Mouse (Mus musculus): Measurements from ENCODE around the gene Cc2d2b. TPM values are rescaled to one million over a fixed set of nuclear protein-coding genes. Genes with fewer than 3 reads are reported as not detected.

Gene Cc2d2b
- total RNA-seq, 2 experiments from 2014 or later, result not detected

DNA sequence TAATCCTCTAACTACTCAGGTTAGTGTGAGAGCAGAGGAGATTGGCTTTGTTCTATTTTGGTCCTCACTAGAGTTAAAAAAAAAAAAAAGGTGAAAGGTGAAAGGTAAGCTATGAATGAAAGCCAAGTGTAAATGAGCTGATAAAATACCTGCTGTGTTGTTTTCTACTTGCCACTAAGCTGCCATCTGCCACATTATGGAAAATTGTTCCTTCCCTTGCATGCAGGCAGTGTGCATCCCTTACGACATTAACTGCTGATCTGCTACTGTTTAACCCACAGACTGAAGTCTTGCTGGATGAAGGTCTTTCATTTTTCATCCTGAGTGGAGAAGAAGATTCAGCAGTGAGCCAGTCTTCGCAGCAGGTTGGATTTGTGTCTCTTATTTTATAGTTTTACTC lies 11.5 kb downstream of the Cc2d2b start:
- DNase-seq, result no peak

DNA sequence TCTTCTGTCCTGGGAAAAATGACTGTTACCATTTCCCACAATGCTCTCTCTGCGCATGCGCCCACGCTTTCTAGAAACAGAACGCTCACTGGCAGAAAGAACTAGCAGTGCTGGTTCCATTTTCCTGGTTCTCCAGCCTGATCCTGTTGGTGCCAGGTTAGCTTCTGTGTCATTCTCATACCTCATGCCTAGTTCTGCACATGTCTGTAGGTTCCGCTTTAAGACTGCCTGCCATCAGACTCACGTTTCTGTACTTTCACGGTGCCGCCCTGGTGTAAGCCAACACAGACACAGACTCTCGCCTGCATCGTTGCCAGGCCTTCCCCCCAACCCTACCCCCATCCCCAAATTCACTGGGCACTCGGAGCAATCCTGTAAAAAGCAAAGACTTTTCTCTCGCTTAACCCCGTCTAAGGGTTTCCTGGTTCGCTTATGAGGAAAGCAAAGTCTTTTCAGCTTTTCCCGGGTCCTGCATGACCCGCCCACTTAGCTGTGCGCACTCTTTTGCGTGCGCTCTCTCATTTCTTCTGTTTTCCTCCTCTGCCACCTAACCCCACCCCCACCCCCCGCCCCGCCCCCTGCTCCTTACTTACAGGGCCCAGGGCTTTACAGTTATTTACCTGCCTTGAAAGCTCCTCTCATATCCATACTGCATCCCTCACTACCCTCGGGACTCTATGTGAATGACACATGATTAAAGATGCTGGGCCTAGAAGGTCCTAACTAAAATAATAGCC lies 13.6 kb downstream of the Cc2d2b start:
- peak; percentile 14 to 36 for DNase-seq

DNA sequence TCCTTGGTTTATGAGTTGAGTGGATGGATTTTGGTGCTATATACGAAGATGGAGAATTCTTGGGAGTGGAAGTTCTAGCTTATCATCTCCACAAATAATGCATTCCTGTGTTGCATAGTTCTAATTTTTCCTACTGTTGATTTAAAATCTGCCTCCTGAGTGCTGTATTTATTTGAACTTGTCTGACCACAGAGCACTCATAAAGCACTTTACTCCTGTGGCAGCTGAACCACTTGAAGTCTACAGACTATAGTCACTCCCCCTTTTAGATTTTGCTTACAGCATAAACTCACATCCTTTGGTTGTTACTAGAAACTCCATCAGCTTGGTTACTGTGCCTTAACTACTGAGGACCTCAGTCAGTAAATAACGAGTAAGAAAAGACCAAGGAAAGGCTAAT lies 18.6 kb downstream of the Cc2d2b start:
- no peak for DNase-seq

DNA sequence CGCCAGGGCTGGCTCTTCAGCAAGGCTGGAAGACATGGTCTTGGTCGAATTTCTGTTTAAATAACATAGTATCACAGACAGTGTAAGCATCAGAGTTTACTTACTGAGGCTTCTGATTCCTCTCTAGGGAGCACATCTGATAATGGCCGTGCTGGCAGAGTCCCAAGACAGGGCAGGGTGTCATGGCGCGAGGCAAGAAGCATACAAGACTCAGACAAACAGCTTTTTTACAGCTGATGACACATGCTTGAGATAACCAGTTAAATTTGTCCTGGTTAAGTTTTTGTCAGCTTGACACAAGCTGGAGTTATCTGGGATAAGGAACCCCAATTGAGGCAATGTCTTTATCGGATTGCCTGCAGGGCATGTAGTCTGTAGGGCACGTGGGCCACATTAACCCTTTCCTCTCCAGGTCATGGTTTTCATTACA lies 20.8 kb downstream of the Cc2d2b start:
- DNase-seq, result no peak

DNA sequence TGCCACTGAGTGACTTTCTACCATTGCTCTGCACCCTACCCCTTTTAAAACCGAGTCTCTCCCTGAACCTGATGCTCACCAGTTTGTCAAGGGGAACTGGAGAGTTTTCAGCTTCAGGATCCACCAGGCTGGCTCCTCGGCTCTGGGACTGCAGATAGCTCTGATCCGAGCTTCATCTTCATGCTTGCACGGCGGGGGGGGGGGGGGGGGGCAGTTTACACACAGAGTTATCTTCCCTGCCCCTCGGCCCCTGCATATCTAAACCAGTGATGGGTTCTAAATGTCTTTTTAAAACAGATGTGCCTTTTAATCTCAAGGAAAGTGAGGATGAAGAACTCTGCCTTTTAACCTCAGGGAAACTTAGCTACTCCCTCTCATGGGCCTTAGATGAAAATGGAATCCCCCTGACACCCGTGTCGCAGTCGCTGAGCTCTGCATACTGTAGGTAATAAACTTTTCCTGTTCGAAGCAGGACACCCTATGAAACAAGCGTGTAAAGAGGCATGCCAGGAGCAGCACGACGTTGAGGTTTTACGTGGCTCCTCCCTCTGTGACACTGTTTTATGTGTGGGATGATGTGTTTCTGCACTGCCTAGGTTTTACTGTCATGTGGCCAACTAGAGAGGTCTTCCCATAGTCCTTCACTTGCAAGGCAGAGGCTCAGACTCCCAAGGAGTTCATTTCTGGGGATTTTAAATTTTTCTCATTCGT lies 39.6 kb downstream of the Cc2d2b start:
- DNase-seq, result no peak

DNA sequence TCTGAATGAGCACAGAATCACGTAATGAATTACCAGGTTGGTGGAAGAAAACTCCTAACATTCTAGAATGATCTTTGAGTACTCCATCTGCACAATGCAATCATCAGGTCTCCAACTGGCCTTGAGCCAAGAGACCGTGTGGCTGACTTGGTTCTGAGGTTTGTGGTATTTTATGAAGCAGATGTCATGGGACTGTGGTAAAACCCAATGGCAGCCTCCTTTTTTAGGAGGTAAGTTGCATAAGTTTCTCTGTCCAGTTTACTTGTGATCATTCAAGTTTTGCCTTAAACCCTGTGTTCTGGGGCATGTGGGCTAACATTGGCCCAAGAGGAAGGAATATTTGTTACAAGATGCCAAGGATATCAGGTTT lies 40.1 kb downstream of the Cc2d2b start:
- DNase-seq, result no peak

DNA sequence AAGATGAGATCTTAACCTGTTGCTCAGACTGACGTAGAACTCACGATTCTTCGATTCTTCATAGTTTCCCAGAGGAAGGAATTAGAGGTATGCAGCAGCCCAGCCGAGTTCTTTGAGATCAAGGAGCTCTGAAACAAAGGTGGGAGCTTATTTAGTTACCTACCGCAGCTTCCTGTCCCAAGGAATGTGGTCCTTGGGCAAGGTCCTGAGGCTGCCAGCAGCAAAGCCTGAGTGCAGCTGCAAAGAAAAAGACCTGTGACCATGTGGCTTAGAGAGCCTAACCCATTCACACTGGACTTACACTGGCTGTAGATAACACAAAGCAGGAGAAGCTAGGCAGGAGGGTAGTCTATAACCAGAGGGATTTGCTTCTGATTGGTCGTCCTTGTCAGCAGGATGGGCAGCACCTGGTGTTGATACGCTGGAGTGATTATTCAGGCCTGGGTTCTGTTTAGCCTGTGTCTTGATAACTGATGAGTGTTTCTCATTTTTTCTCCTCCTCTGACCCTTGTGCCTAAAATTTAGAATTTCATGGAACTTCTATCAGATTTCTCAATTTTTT lies 56.7 kb downstream of the Cc2d2b start:
- no peak for DNase-seq

DNA sequence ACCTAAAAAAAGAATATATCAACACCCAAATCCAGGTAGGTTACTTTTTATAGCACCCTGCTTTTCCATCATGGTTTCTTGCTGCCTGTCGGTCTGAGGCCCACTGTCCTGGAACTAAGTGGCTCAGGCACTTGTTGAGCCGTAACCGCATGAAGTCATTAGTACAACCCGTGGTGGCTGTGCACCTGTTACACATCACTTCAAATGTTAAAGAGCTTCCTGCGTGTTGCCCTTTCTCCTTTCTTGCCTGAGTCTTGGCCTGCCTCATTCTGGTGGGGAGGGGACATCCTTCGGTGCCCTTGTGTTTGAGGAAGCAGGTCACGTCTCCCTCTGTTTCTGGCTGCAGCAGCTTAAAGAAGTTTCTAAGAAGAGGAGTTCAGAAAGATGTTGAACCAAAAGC lies 61.3 kb downstream of the Cc2d2b start:
- no peak for DNase-seq

DNA sequence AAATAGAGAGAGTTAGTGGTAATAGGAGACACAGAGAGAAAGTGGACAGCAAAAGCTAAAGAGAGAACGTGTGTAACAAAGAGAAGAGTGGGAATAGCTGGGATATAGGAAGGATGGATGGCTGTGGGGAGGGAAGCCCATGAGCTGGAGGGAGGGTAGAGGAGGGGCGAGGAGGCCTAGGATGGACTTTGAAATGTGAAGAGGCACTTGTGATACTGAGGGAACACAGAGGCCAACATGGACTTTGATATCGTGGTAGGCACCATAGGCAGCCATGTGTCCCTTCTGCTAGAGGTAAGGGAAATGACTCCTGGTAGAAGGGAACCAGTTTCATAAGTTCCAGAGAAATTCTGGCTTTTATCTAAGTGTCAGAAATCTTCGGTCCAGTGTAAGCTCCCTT lies 63.3 kb downstream of the Cc2d2b start:
- DNase-seq, result no peak

DNA sequence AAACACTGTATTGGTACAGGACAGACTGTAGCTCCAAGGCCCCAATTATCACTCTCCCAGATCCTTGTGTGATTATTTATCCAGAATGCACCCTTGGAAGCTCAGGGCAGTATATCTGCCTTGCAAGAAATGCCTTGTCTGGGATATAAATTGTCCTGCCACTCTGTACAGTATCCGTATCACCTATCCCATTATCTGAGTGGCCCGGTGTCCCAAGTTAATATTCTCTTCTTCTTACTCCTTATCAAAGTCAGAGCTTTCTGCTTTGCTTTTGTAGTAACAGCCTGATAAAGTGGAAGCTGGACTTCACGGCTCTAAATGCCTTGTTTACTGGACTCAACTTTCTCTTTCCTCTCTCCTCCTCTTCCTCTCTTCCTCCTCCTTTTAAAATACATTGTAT lies 64.2 kb downstream of the Cc2d2b start:
- no peak for DNase-seq

DNA sequence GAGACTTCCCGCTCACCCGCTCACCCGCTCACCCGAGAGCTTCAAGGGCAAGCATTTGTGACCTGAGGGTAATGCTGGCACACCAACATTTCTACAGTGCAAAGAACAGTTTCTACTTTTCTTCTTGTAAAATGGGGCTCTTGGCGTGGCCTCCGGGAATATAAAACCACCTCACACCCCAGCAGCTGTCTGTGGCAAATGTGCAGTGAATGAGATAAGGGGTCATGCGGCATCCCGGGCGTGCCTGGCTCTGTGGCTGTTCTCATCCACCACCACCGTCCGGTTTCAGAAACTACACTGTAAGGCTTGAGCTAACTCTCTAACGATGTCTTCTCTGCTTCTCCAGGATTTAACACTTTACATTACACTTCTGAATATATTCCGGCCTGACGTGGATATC lies 64.8 kb downstream of the Cc2d2b start:
- no peak for DNase-seq

DNA sequence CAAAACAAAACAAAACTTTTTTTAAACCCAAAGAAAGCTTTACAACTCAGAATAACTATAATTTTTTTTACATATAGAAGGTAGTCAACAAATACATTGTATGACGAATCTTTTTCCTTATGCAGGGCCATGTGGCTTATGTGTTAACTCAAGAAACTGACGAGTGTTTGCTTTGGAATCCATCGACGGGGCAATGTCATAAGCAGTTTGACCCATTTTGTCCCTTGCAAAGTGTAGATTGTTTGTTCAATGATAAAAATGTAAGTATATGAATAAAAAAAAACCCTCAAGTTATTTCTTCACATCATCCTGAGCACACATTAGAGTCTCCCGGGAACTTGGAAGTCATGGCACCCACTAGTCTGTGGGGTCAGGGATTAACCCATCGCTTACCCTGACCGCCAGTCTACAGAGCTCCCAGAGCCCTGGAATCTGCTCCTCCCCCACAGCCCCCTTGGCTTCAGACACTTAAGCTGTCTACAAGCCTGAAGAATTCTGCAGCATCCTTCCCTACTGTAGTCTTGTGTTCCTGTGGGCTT lies 67.2 kb downstream of the Cc2d2b start:
- DNase-seq, result no peak

DNA sequence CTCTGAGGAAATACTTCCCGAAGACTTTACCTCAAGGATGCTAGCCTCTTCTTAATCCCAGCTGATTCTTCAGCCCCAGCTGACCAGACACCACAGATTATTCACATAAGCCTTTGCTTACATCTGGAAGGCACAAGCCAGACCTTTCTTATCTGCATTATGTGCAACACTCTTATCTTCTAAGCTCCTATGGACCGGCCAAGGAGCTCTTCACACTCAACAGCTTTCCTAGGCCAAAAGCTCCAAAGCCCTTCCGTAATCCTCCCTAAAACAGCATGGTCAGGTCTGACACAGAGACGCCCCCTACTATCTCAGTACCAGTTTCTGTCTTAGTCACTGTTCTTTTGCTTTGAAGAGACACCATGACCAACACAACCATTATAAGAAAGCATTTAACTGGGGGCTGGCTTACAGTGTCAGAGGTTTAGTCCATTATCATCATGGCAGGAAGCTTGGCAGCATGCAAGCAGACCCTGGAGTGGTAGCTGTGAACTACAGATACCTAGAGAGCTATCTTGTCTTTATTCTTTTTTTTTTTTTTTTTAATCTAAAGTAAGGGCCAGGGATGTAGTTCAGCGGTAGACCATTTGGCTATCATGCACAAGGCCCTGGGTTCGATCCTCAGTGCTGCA lies 69.5 kb downstream of the Cc2d2b start:
- DNase-seq, result no peak

DNA sequence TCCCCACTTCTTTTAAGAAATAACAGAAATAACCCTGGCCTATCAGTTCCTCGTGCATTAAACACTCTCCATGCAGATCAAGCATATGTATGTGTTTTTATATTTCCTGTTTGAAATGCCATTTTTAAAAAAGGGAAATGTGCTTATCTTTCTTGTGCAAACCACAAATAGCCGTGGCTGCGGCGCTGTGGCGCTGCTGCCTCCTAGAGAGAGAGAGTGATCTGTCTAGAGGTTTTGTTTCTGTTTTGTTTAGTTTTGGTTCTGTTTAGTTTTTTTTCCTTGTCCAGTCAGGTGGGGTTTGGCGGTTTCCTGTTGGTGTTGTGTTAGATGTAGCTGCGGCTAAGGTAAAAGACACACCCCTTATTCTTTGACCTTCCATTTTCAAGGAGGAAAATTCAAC lies 70.2 kb downstream of the Cc2d2b start:
- peak in 1 of 2 experiments; percentile 22 for DNase-seq

DNA sequence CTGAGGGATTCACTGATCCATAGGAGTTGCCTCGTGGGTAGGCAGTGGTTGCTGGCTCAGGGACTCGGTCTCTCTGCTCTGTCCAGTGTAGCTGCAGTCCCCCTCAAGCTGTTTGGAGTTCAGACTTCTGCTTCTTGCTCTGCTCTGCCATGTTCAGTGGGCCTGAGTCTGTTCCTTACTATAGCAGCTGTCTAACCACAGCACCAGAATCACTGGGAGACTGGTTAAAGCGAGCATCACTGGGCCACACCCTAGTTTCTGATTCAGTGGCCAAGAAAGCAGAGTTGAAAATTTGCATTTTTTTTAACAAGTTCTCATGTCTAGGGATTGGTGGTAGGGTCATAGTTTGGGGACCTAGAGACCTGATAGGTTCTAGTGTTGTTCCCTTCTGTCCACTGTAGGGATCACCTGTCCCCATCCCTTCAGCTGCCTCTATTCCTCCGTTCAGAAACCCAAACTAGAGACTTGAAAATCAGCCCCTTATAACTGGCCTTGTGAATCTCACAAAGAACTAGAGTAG lies 72.8 kb downstream of the Cc2d2b start:
- no peak for DNase-seq

DNA sequence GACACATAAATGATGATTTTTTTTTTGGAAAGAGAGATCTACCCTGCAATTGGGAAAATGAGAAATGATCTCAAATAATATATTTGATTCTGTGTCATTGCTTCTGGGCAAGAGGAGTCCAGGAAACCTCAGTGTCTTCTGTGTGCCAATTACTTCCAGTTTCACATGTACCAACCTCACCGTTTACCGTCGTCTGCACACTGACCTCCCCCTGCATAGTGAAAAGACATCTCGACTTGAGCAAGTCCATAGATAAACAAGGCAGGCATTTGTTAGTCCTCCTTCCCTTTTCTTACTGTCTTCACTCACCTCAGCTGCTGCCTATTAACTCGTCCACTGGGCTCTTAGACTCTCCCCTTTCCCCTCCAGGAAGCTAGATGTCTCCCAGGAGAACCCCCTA lies 77.1 kb downstream of the Cc2d2b start:
- DNase-seq, result no peak

DNA sequence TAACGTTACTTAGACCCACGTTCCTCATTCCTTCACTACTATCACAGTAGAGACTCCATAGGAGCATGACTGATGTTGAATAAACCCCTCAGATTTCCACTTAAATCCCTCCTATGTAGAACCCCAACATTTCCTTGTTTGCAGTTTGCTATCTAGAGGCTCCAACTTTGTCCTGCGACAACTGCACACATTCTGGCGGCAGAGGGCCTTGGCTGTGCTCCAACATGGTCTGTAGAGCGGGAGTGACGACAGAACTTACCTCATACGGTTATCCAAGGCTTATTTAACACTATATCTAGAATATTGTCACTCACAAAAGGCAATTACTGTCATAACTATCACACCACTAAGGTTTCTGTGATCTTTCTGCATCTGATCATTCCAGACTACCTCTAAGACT lies 78.2 kb downstream of the Cc2d2b start:
- no peak for DNase-seq

DNA sequence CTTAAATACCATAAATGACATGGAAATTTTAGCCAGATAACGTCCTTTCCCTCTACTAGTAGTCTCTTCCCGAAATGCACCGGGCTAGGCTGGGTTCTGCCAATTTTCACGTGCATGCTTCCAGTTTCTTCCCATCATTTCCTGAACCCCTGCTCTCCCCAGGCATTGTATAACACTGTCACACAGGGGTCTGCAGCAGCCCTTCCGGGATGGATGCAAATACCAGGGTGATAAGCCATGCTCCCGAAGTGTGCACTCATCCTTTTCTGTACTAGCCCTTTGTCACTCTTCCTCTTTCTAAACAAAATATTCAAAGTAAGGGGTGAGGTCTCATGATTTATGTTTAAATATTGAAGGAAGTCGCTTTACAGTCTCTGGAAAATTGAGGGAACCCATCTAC lies 81.6 kb downstream of the Cc2d2b start:
- DNase-seq, result no peak

DNA sequence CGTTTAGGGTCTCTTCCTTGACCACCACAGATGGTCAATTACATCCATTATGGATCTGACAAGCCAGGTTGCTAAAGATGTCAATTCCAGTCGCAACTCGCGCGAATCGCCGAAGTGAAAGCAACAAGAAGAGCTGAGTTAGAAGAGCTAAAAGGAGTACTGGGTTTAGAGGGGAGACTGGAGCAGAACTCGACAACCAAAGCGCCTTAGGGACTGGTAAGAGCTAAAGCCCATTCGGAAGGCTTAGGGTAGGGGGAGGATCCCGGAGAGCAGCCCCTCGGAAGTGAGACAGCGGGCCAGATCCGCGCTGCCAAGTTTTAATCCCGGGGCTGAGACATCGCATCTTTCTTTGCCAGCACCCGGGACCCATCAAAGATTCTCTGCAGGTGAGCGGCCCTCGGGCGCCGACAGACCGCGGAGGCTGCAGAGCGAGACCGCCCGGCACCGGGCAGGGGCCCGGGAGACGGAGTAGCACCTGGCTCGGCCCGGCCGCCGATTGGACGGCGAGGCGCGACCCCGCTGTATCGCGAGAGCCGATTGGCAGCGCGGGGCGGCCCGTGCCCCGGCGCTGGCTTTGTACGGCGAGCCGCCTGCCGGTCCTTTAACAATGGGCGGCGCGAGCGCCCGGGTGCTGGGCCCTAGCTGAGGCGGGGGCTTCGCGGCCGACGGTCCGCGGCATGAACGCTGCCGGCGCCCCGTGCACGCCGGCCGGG lies 82.3 kb downstream of the Cc2d2b start, which contains the start of gene Ccnj:
Ccnj (plus strand) TSS at position 577 of the 713 bp plus-strand sequence.
- peak; percentile 96 to 97 for DNase-seq

DNA sequence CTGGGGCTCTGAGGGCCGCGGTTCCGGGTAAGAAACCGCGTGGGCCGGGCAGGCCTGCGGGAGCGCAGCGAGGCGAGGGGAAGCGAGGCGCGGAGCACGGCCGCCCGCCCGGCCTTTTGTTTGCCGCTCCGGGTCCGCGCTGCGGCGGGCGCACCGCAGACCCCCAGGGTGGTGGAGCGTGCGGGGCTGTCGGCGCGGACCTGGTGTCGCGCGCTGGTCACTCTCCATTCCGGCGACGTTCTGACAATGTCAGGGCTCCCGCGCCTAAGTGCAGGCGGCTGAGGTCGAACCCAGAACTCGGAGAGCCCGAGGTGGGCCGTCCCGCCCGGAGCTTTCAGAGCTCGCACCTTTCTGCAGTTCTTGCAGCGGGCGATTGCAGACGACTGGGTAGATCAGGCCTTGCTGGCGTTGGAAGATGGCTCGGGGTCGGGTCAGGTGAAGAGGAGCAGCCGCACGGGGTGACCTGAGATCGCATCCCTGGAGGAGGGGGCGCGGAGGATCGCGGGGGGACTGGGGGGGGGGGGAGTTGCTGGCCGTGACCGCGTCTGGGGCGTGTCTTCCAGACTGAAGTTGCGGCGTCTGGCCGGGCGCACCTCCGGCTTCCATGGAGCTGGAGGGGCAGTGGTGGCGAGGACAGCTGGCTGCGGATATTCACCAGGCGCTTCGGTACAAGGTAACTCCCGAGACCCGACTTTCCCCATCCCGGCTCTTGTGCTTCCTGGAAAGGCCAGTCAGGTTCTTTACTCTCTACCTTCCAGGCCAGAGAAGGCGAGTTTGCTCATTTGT lies 83.1 kb downstream of the Cc2d2b start:
- DNase-seq, result peak; percentile 31 to 52

DNA sequence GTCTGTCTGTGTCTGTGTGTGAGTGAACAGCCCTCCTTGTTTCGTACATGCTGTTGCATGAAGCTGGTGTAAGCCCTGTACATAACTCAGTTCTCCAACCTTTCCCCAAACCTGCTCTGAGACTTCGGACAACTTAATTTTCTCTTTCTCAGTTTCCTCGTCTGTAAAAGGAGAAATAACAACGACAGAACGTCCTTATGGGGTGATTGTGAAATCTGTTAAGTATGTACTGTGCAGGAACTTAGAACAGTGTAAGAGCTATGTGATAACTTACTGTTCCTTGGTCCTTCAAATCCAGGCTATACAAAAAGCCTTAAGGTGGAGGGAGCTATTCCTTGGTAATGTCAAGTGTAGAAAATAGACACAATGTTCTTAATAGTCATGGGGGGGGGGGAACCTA lies 83.8 kb downstream of the Cc2d2b start:
- DNase-seq, result no peak
